Mouse (Mus musculus) brain, embryonic 14.5 days (tissue): ENCODE measurements at regions not wholly inside any gene's neighbourhood (a gene's known extent, or its start where the extent isn't known, plus 50 kb on each side); places are given as distances from the start of the nearest gene placed in this dataset.

Source experiments
- CTCF ChIP-seq: fragments of 200-500 bp; IDR thresholded peaks from 2 replicates; pipeline ENCODE4 v1.5.1; 2012; ENCODE audit warnings: inconsistent platforms, mild to moderate bottlenecking, moderate library complexity, borderline replicate concordance; ENCODE audit not compliant: insufficient read depth, insufficient read length; ENCODE audit errors: extremely low read depth
- POLR2A ChIP-seq: fragments of 200-500 bp; IDR thresholded peaks from 2 replicates; pipeline ENCODE4 v1.6.1; 2012; ENCODE audit warnings: mild to moderate bottlenecking, inconsistent platforms, borderline replicate concordance; ENCODE audit not compliant: poor library complexity, insufficient read depth, insufficient read length, severe bottlenecking; ENCODE audit errors: extremely low read depth

DNA sequence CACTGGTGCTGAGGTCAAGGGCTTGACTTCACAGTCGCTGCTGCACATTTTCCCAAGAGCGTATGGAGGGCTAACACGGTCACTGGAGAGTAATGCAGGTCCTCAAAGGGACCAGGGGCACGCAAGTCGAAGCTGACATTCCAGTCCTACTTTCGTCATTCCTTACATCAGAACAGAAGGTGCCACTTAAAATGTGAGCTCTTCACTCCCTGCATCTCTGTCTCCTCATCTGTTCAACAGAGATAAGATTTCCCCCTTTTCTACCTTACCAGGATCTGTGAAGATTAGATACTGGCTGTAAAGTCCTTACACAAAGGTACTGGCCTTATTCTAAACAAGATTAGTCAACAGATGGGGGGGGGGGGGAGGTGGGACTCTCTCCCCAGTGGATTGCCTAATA, 67.0 kb upstream of the Zeb2 start:
- no peak for TF ChIP-seq POLR2A
- TF ChIP-seq CTCF: no peak
